Mouse (Mus musculus) neural tube, embryonic 15.5 days (tissue): ENCODE results near the gene Vegfb. TPM values are rescaled to one million over a fixed set of nuclear protein-coding genes. Genes with fewer than 3 reads are reported as not detected.

Experiments used
- ATAC-seq: fragments of 200-750 bp; cut with Nextera tagmentation; 2 replicates; pipeline ENCODE4 v1.8.0; 2017; ENCODE audit warnings: mild to moderate bottlenecking, moderate TSS enrichment, moderate library complexity; ENCODE audit not compliant: low FRiP score
- H3K27ac ChIP-seq: fragments of 300-500 bp; sonication (generic); replicated peaks from 2 replicates; pipeline ENCODE4 v1.5.1; 2015; ENCODE audit warnings: mild to moderate bottlenecking, inconsistent platforms
- H3K27me3 ChIP-seq: fragments of 300-500 bp; sonication (generic); replicated peaks from 2 replicates; pipeline ENCODE4 v1.6.1; 2015; ENCODE audit warnings: inconsistent platforms
- H3K36me3 ChIP-seq: fragments of 300-500 bp; sonication (generic); 2 replicates; pipeline ENCODE4 v1.6.1; 2015; ENCODE audit warnings: inconsistent platforms
- H3K4me1 ChIP-seq: fragments of 300-500 bp; sonication (generic); 2 replicates; pipeline ENCODE4 v1.6.1; 2015; ENCODE audit warnings: inconsistent platforms
- H3K4me2 ChIP-seq: fragments of 300-500 bp; sonication (generic); 2 replicates; pipeline ENCODE4 v1.6.1; 2015; ENCODE audit warnings: inconsistent platforms, mild to moderate bottlenecking, moderate library complexity
- H3K4me3 ChIP-seq: fragments of 300-500 bp; sonication (generic); replicated peaks from 2 replicates; pipeline ENCODE4 v1.5.1; 2015; ENCODE audit warnings: mild to moderate bottlenecking, inconsistent platforms
- H3K9ac ChIP-seq: fragments of 300-500 bp; sonication (generic); replicated peaks from 2 replicates; pipeline ENCODE4 v1.6.1; 2015; ENCODE audit warnings: mild to moderate bottlenecking, inconsistent platforms
- H3K9me3 ChIP-seq: fragments of 300-500 bp; sonication (generic); replicated peaks from 2 replicates; pipeline ENCODE4 v1.6.1; 2016; ENCODE audit warnings: inconsistent platforms
- WGBS: fragments of 180-500 bp; shearing (Covaris S2); methylation state at CpG from one replicate; pipeline ENCODE4 v1.1.7; 2015; ENCODE audit warnings: mixed read lengths; 5-methylcytosine and 5-hydroxymethylcytosine counted together
- polyA plus RNA-seq: library from polyadenylated mRNA; unstranded; fragments of >200 nt; fragmentation: Nextera tagmentation; extraction: Ambion mirVana; gene quantifications from 2 replicates; pipeline ENCODE4 v1.2.1, GENCODE M21; 2015

Vegfb gene
- polyA plus RNA-seq: 68.6 and 83.1 TPM in 2 replicates

DNA sequence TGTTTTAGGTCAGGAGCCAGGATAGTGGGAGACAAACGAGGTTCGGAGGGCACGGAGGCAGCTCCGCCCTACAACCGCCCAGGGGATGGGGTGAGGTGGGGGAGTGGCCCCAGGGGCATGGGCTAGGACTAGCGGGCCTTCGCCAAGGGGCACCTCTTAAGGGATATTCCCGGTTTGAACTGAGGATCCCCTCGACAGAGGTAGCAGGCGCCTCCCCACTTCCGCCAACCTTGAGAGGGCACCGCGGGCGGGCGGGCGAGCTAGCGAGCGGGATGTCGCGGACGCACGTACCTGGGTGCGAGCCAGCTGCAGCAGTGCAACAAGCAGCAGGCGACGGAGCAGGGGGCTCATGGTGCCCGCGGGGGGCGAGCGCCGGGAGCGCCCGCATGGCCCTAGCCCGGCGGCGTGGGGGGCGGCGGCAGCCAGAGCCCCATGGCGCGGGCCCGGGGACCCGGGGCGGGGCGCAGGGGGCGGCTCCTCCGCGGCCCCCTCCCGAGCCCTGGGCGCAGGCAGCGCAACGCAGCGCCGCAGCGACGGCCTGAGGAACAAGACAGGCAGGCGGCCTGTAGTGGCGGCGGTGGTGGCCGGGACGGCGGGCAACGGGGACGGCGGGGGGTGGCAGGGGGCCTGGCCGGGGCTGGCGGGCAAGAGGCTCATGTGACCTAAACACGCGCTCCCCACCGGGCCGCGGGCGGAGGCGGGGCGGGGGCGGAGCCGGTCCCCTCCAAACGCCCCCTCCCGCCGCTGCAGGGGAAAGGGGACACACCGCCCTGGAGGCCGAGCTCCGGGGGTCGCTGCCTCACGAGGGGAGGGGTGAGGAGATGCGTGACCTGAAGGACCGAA lies at the start of gene Vegfb:
Vegfb (minus strand) TSS at position 591 of the 843 bp plus-strand sequence.
- H3K27me3 ChIP-seq: no peaks in the 10 kb centered on the region
- H3K9ac ChIP-seq: peak within 1 kb of the TSS; percentile 92
- WGBS: under 1% methylated on average over 65 of the region's 85 CpGs
- H3K4me3 ChIP-seq: peak within 1 kb of the TSS; percentile 80
- H3K27ac ChIP-seq: peak within 1 kb of the TSS; percentile 86
- no peaks in the 10 kb centered on the region for H3K9me3 ChIP-seq
- peak; percentile 56 for ATAC-seq
- H3K4me1 ChIP-seq: peaks cover 38% of the 10 kb centered on the region
- peaks cover 24% of the 10 kb centered on the region for H3K36me3 ChIP-seq
- H3K4me2 ChIP-seq: peak within 1 kb of the TSS; percentile 88

DNA sequence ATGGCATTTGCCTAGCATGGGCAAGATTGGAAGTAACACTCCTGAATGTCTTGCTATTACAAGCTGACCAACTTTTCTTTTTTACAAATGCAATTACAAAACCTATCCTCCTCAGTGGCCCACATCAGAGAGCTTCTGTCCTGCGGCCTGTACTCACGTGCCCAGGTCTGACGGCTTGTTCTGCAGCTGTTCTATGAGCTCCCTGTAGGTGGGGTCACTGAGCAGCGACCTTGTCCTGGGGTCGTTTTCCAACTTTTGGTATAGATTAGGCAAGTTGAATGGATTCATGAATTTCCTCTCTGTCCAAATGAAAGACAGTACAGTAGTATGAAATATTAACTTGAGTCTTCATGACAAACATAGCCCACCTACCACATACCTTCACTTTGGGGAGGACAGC lies 46.6 kb upstream of the Vegfb start:
- H3K9me3 ChIP-seq: no peaks in the 10 kb centered on the region
- no peak overlapping the region for H3K4me3 ChIP-seq
- H3K36me3 ChIP-seq: peaks cover 52% of the 10 kb centered on the region
- no peak overlapping the region for H3K27ac ChIP-seq
- no peak for ATAC-seq
- H3K4me2 ChIP-seq: no peak overlapping the region
- H3K9ac ChIP-seq: no peak overlapping the region
- 94% methylated on average over 5 of the region's 5 CpGs for WGBS
- H3K27me3 ChIP-seq: no peaks in the 10 kb centered on the region
- peaks cover 26% of the 10 kb centered on the region for H3K4me1 ChIP-seq

DNA sequence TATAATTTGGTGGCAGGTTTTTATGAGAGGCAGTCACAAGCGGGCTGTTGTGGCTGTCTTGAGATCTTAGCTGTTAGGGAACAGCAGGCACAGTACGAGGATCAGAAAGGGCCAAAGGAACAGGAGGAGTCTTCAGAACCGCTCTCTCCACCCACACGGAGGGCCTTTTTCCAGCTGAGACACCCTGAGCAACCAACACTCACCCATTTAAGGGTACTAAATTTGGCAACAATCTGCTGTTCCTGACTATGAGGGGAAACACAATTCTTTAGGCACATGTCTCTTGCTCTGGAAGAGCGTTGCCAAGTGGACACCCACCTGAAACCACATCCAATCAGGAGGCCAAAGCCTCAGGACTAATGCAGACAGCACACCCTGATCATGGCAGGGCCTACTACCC lies 42.1 kb upstream of the Vegfb start:
- no peak overlapping the region for H3K27ac ChIP-seq
- H3K4me1 ChIP-seq: no peaks in the 10 kb centered on the region
- ATAC-seq: no peak
- H3K9me3 ChIP-seq: no peaks in the 10 kb centered on the region
- no peak overlapping the region for H3K4me3 ChIP-seq
- H3K27me3 ChIP-seq: no peaks in the 10 kb centered on the region
- 94% methylated on average over 5 of the region's 5 CpGs for WGBS
- peaks cover 90% of the 10 kb centered on the region for H3K36me3 ChIP-seq
- H3K9ac ChIP-seq: no peak overlapping the region
- H3K4me2 ChIP-seq: no peak overlapping the region

- WGBS: 49% methylated on average over 3 of the region's 3 CpGs
- H3K9ac ChIP-seq: no peak overlapping the region
- H3K27me3 ChIP-seq: no peaks in the 10 kb centered on the region
- H3K27ac ChIP-seq: no peak overlapping the region
- peaks cover 69% of the 10 kb centered on the region for H3K36me3 ChIP-seq
- no peak overlapping the region for H3K4me2 ChIP-seq
- H3K9me3 ChIP-seq: no peaks in the 10 kb centered on the region
- peak; percentile 55 for ATAC-seq
- no peak overlapping the region for H3K4me3 ChIP-seq
- H3K4me1 ChIP-seq: no peaks in the 10 kb centered on the region
These were observed 32.8 kb upstream of the Vegfb start for GRCm38 (mm10) chr19:7020224-7020641.

GRCm38 (mm10) chr19:7019191-7019590 lies 31.7 kb upstream of the Vegfb start, which contains the start of gene Fermt3:
Fermt3 (minus strand) TSS chr19:7019469.
- Histone ChIP-seq H3K9ac (no peak within 1 kb of the TSS), H3K27ac (no peak within 1 kb of the TSS), H3K27me3 (no peaks in the 10 kb centered on the region), H3K4me3 (no peak within 1 kb of the TSS), H3K4me1 (no peaks in the 10 kb centered on the region), H3K4me2 (no peak within 1 kb of the TSS), H3K36me3 (peaks cover 59% of the 10 kb centered on the region), H3K9me3 (no peaks in the 10 kb centered on the region)
- no peak for ATAC-seq
- 85% methylated on average over 5 of the region's 5 CpGs for WGBS

GRCm38 (mm10) chr19:7018546-7018945 lies 31.1 kb upstream of the Vegfb start:
- H3K4me1 ChIP-seq: no peaks in the 10 kb centered on the region
- H3K36me3 ChIP-seq: peaks cover 58% of the 10 kb centered on the region
- no peaks in the 10 kb centered on the region for H3K27me3 ChIP-seq
- ATAC-seq: no peak
- H3K9me3 ChIP-seq: no peaks in the 10 kb centered on the region
- H3K27ac ChIP-seq: no peak overlapping the region
- no peak overlapping the region for H3K9ac ChIP-seq
- H3K4me3 ChIP-seq: no peak overlapping the region
- H3K4me2 ChIP-seq: no peak overlapping the region
- 94% methylated on average over 11 of the region's 11 CpGs for WGBS

DNA sequence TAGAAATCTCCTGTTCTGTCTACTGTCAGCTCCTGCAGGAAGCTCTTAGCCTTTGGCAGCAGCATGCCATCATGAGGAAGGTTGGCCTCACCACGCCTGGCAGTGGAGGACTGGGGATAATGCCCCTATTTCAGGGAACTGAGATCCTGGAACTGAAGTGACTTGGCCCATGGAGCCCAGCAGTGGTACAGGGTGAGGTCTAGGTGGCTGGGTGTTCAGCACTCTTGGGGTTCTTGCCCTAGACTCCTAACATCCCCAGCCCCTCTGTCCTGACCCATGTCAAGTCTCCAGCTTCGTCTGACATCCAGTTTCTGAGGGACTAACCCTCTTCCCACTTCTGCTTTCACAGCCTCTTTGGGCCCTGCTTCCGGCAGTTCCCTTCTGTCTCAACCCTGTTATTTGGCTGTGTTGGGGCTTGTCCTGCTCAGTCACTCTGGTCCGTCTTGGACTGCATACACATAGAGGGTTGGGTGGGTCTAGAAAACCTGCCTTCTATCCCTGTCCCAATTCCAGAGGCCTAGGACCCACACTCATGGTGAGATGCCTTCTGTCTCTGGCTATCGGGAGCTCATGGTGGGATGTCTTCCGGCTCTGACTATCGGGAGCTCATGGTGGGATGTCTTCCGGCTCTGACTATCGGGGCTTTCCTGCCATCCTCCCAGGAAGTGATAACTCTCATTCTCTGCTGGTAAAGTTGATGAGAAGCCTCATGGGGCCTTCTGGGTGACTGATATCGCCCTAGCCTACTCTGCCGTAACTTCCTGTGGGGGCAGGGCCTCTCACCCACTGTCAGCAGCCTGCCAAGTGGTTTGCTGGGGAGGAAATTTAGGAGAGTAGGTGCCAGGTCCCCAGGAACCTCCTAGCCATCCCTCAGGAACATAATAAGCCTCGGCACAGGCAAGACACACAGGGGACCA lies 30.3 kb upstream of the Vegfb start:
- H3K27me3 ChIP-seq: no peaks in the 10 kb centered on the region
- H3K9ac ChIP-seq: no peak overlapping the region
- 80% methylated on average over 12 of the region's 12 CpGs for WGBS
- H3K9me3 ChIP-seq: no peaks in the 10 kb centered on the region
- H3K4me2 ChIP-seq: no peak overlapping the region
- ATAC-seq: no peak
- H3K4me1 ChIP-seq: no peaks in the 10 kb centered on the region
- H3K27ac ChIP-seq: no peak overlapping the region
- no peak overlapping the region for H3K4me3 ChIP-seq
- H3K36me3 ChIP-seq: peaks cover 52% of the 10 kb centered on the region

GRCm38 (mm10) chr19:7014481-7015135 lies 27.2 kb upstream of the Vegfb start:
- H3K4me1 ChIP-seq: no peaks in the 10 kb centered on the region
- H3K4me3 ChIP-seq: no peak overlapping the region
- no peaks in the 10 kb centered on the region for H3K9me3 ChIP-seq
- no peaks in the 10 kb centered on the region for H3K27me3 ChIP-seq
- WGBS: 93% methylated on average over 20 of the region's 20 CpGs
- H3K4me2 ChIP-seq: no peak overlapping the region
- no peak overlapping the region for H3K27ac ChIP-seq
- peaks cover 20% of the 10 kb centered on the region for H3K36me3 ChIP-seq
- ATAC-seq: no peak
- no peak overlapping the region for H3K9ac ChIP-seq

GRCm38 (mm10) chr19:7013984-7014383 lies 26.5 kb upstream of the Vegfb start:
- no peak overlapping the region for H3K4me2 ChIP-seq
- ATAC-seq: no peak
- WGBS: 86% methylated on average over 9 of the region's 9 CpGs

GRCm38 (mm10) chr19:7012426-7012825 lies 25.0 kb upstream of the Vegfb start:
- H3K4me1 ChIP-seq: no peaks in the 10 kb centered on the region
- no peaks in the 10 kb centered on the region for H3K27me3 ChIP-seq
- H3K9ac ChIP-seq: no peak overlapping the region
- no peak overlapping the region for H3K27ac ChIP-seq
- H3K36me3 ChIP-seq: 0 out of 2 replicates have a peak, but pooled peaks cover 6% of the 10 kb centered on the region
- no peaks in the 10 kb centered on the region for H3K9me3 ChIP-seq
- no peak overlapping the region for H3K4me3 ChIP-seq
- no peak overlapping the region for H3K4me2 ChIP-seq
- 77% methylated on average over 4 of the region's 4 CpGs for WGBS
- no peak for ATAC-seq

More at GRCm38 (mm10) chr19:7013984-7014383, 26.5 kb upstream of the Vegfb start:
- Histone ChIP-seq H3K9ac (no peak overlapping the region), H3K27ac (no peak overlapping the region), H3K9me3 (no peaks in the 10 kb centered on the region), H3K4me1 (no peaks in the 10 kb centered on the region), H3K36me3 (peaks cover 14% of the 10 kb centered on the region), H3K4me3 (no peak overlapping the region), H3K27me3 (no peaks in the 10 kb centered on the region)

DNA sequence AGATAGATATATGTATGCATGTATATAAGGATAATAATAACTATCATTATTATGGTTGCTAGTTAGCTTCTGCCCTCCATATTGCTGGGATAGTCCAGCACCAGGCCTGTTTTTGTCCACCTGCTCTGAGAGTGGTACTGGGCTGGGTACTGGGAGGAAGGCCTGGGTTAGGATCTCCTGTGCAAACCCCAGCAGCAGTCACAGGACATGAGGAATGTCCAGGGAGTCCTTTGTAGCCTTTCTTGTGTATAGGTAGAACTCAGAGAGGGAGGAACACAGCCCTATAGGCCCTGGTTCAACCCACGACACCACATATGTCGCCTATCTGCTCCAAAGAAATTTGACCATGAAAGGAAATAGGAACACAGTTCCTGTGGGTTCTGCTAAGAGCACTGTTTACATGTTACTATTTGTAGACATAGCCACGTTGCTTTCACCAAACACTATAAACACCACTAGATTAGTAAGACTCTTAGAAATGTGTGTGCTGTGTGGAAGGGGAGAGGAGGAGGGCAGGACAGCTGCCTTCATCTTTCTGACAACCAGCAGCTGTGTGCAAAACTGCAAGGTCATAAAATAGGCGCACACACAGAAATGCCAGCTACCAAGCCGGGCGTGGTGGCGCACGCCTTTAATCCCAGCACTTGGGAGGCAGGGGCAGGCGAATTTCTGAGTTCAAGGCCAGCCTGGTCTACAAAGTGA lies 19.6 kb upstream of the Vegfb start:
- Histone ChIP-seq H3K27ac (no peak overlapping the region), H3K4me1 (no peaks in the 10 kb centered on the region), H3K27me3 (no peaks in the 10 kb centered on the region), H3K4me2 (no peak overlapping the region), H3K36me3 (no peaks in the 10 kb centered on the region), H3K9me3 (no peaks in the 10 kb centered on the region), H3K9ac (no peak overlapping the region), H3K4me3 (no peak overlapping the region)
- 88% methylated on average over 9 of the region's 9 CpGs for WGBS
- no peak for ATAC-seq
